Mouse (Mus musculus) midbrain, embryonic 14.5 days (tissue): Measurements from ENCODE around the gene Lyrm7. TPM values are rescaled to one million over a fixed set of nuclear protein-coding genes. Genes with fewer than 3 reads are reported as not detected.

Experiments
- ATAC-seq: fragments of 200-750 bp; cut with Nextera tagmentation; 2 replicates; pipeline ENCODE4 v1.8.0; 2017; ENCODE audit warnings: moderate number of reproducible peaks, moderate library complexity; ENCODE audit not compliant: low FRiP score, low TSS enrichment
- DNase-seq: peaks from one replicate; pipeline ENCODE4 v3.0.0-alpha.2; 2015
- H3K27ac ChIP-seq: fragments of 300-500 bp; sonication (generic); replicated peaks from 2 replicates; pipeline ENCODE4 v1.5.1; 2014; ENCODE audit warnings: mild to moderate bottlenecking, low read depth, low read length, moderate library complexity
- H3K27me3 ChIP-seq: fragments of 300-500 bp; sonication (generic); 2 replicates; pipeline ENCODE4 v1.6.1; 2014; ENCODE audit warnings: low read length, control low read depth, mixed read lengths; ENCODE audit not compliant: control insufficient read depth, insufficient read depth
- H3K36me3 ChIP-seq: fragments of 300-500 bp; sonication (generic); 2 replicates; pipeline ENCODE4 v1.6.1; 2014; ENCODE audit warnings: low read length, control low read depth; ENCODE audit not compliant: control insufficient read depth, insufficient read depth
- H3K4me1 ChIP-seq: fragments of 300-500 bp; sonication (generic); 2 replicates; pipeline ENCODE4 v1.6.1; 2014; ENCODE audit warnings: mild to moderate bottlenecking, antibody characterized with exemption, low read length, control low read depth; ENCODE audit not compliant: control insufficient read depth, insufficient read depth
- H3K4me2 ChIP-seq: fragments of 300-500 bp; sonication (generic); 2 replicates; pipeline ENCODE4 v1.6.1; 2014; ENCODE audit warnings: mild to moderate bottlenecking, low read length, moderate library complexity
- H3K4me3 ChIP-seq: fragments of 300-500 bp; sonication (generic); replicated peaks from 2 replicates; pipeline ENCODE4 v1.5.1; 2014; ENCODE audit warnings: low read depth, low read length
- H3K9ac ChIP-seq: fragments of 300-500 bp; sonication (generic); replicated peaks from 2 replicates; pipeline ENCODE4 v1.6.1; 2014; ENCODE audit warnings: mild to moderate bottlenecking, low read length, moderate library complexity
- H3K9me3 ChIP-seq: fragments of 300-500 bp; sonication (generic); 2 replicates; pipeline ENCODE4 v1.6.1; 2016; ENCODE audit warnings: low read length, control low read depth, mixed read lengths; ENCODE audit not compliant: control insufficient read depth
- WGBS: fragments of 180-500 bp; shearing (Covaris S2); extraction: QIAGEN DNeasy Blood & Tissue Kit; methylation state at CpG from one replicate; pipeline ENCODE4 v1.1.7; 2014; 5-methylcytosine and 5-hydroxymethylcytosine counted together
- polyA plus RNA-seq: library from polyadenylated mRNA; unstranded; fragments of >200 nt; fragmentation: Nextera tagmentation; extraction: Ambion mirVana; gene quantifications from 2 replicates; pipeline ENCODE4 v1.2.1, GENCODE M21; 2014

The Lyrm7 gene
- polyA plus RNA-seq, 1 experiment from 2014 or later: 15.6 TPM

GRCm38 (mm10) chr11:54885406-54885805 is 24.7 kb upstream of the Lyrm7 start:
- 87% methylated on average over 2 of the region's 2 CpGs for WGBS
- no peak for ATAC-seq
- Histone ChIP-seq H3K36me3 (no peaks in the 10 kb centered on the region), H3K27me3 (no peaks in the 10 kb centered on the region), H3K27ac (no peak overlapping the region), H3K4me2 (no peak overlapping the region), H3K4me3 (no peak overlapping the region), H3K9ac (no peak overlapping the region), H3K4me1 (no peaks in the 10 kb centered on the region), H3K9me3 (no peaks in the 10 kb centered on the region)
- DNase-seq: no peak

GRCm38 (mm10) chr11:54884937-54885336 is 24.2 kb upstream of the Lyrm7 start:
- Histone ChIP-seq H3K27me3 (no peaks in the 10 kb centered on the region), H3K9ac (no peak overlapping the region), H3K36me3 (no peaks in the 10 kb centered on the region), H3K9me3 (no peaks in the 10 kb centered on the region), H3K4me3 (no peak overlapping the region), H3K4me1 (no peaks in the 10 kb centered on the region), H3K27ac (no peak overlapping the region), H3K4me2 (no peak overlapping the region)
- ATAC-seq (no peak), DNase-seq (no peak)
- WGBS: 39% methylated on average over 5 of the region's 5 CpGs

GRCm38 (mm10) chr11:54884197-54884828 is 23.6 kb upstream of the Lyrm7 start:
- no peaks in the 10 kb centered on the region for H3K9me3 ChIP-seq
- 79% methylated on average over 5 of the region's 5 CpGs for WGBS
- ATAC-seq (no peak), DNase-seq (no peak)
- H3K4me3 ChIP-seq: no peak overlapping the region
- no peaks in the 10 kb centered on the region for H3K4me1 ChIP-seq
- no peak overlapping the region for H3K27ac ChIP-seq
- no peak overlapping the region for H3K4me2 ChIP-seq
- H3K27me3 ChIP-seq: no peaks in the 10 kb centered on the region
- no peaks in the 10 kb centered on the region for H3K36me3 ChIP-seq
- no peak overlapping the region for H3K9ac ChIP-seq

- Histone ChIP-seq H3K4me2 (no peak overlapping the region), H3K27ac (no peak overlapping the region), H3K4me1 (no peaks in the 10 kb centered on the region), H3K36me3 (no peaks in the 10 kb centered on the region), H3K4me3 (no peak overlapping the region), H3K9me3 (no peaks in the 10 kb centered on the region), H3K27me3 (no peaks in the 10 kb centered on the region), H3K9ac (no peak overlapping the region; the same call in 1 of the 2 replicates)
- WGBS: 41% methylated on average over 8 of the region's 8 CpGs
- ATAC-seq (no peak), DNase-seq (no peak)
Observed at GRCm38 (mm10) chr11:54882671-54883070, 22.0 kb upstream of the Lyrm7 start.

GRCm38 (mm10) chr11:54881051-54881474 is 20.3 kb upstream of the Lyrm7 start:
- H3K4me3 ChIP-seq: no peak overlapping the region

GRCm38 (mm10) chr11:54879922-54880321 is 19.2 kb upstream of the Lyrm7 start:
- no peak overlapping the region for H3K27ac ChIP-seq
- H3K9ac ChIP-seq: no peak overlapping the region
- no peak for DNase-seq
- H3K27me3 ChIP-seq: no peaks in the 10 kb centered on the region
- no peak for ATAC-seq
- H3K36me3 ChIP-seq: 0 out of 2 replicates have a peak, but pooled peaks cover 5% of the 10 kb centered on the region
- H3K4me1 ChIP-seq: no peaks in the 10 kb centered on the region
- 86% methylated on average over 10 of the region's 10 CpGs for WGBS
- H3K4me2 ChIP-seq: no peak overlapping the region
- no peaks in the 10 kb centered on the region for H3K9me3 ChIP-seq
- no peak overlapping the region for H3K4me3 ChIP-seq

More at GRCm38 (mm10) chr11:54881051-54881474, 20.3 kb upstream of the Lyrm7 start:
- ATAC-seq (no peak), DNase-seq (no peak)
- Histone ChIP-seq H3K9me3 (no peaks in the 10 kb centered on the region), H3K27ac (no peak overlapping the region), H3K4me2 (no peak overlapping the region), H3K36me3 (0 out of 2 replicates have a peak, but pooled peaks cover 1% of the 10 kb centered on the region), H3K9ac (no peak overlapping the region), H3K27me3 (no peaks in the 10 kb centered on the region), H3K4me1 (no peaks in the 10 kb centered on the region)
- WGBS: 11% methylated on average over 2 of the region's 2 CpGs

- H3K4me3 ChIP-seq: no peak overlapping the region
- WGBS: 40% methylated on average over 4 of the region's 4 CpGs
- no peaks in the 10 kb centered on the region for H3K27me3 ChIP-seq
- no peaks in the 10 kb centered on the region for H3K9me3 ChIP-seq
- DNase-seq (peak; percentile 89), ATAC-seq (no peak)
- no peak overlapping the region for H3K4me2 ChIP-seq
- H3K9ac ChIP-seq: no peak overlapping the region
- H3K4me1 ChIP-seq: no peaks in the 10 kb centered on the region
- H3K27ac ChIP-seq: no peak overlapping the region
- peaks cover 6% of the 10 kb centered on the region; the same call in 1 of the 2 replicates for H3K36me3 ChIP-seq
Observed at GRCm38 (mm10) chr11:54879434-54879833, 18.7 kb upstream of the Lyrm7 start.

- Histone ChIP-seq H3K4me1 (no peaks in the 10 kb centered on the region), H3K9me3 (no peaks in the 10 kb centered on the region), H3K27ac (no peak overlapping the region), H3K36me3 (peaks cover 11% of the 10 kb centered on the region), H3K4me3 (no peak overlapping the region), H3K9ac (no peak overlapping the region), H3K4me2 (no peak overlapping the region), H3K27me3 (no peaks in the 10 kb centered on the region)
- no peak for ATAC-seq
- WGBS: 85% methylated on average over 6 of the region's 6 CpGs
- no peak for DNase-seq
Observed at GRCm38 (mm10) chr11:54878893-54879292, 18.2 kb upstream of the Lyrm7 start.

GRCm38 (mm10) chr11:54876031-54876430 is 15.3 kb upstream of the Lyrm7 start:
- H3K4me1 ChIP-seq: no peaks in the 10 kb centered on the region
- H3K9ac ChIP-seq: no peak overlapping the region
- no peaks in the 10 kb centered on the region for H3K27me3 ChIP-seq
- peaks cover 34% of the 10 kb centered on the region for H3K36me3 ChIP-seq
- no peak overlapping the region for H3K4me3 ChIP-seq
- no peaks in the 10 kb centered on the region for H3K9me3 ChIP-seq
- no peak overlapping the region for H3K27ac ChIP-seq
- no peak for DNase-seq
- ATAC-seq: no peak
- WGBS: 92% methylated on average over 5 of the region's 5 CpGs
- no peak overlapping the region for H3K4me2 ChIP-seq
